Mouse (Mus musculus) lung, postnatal 0 days (tissue): ENCODE results near the gene Rnf157.

ENCODE experiments used
- CTCF ChIP-seq: IDR thresholded peaks from 2 replicates; pipeline ENCODE4 v1.5.1; 2016; ENCODE audit warnings: antibody characterized with exemption, mild to moderate bottlenecking
- EP300 ChIP-seq: IDR thresholded peaks from 2 replicates; pipeline ENCODE4 v1.6.1; 2016; ENCODE audit warnings: antibody characterized with exemption, mild to moderate bottlenecking, control low read depth

DNA sequence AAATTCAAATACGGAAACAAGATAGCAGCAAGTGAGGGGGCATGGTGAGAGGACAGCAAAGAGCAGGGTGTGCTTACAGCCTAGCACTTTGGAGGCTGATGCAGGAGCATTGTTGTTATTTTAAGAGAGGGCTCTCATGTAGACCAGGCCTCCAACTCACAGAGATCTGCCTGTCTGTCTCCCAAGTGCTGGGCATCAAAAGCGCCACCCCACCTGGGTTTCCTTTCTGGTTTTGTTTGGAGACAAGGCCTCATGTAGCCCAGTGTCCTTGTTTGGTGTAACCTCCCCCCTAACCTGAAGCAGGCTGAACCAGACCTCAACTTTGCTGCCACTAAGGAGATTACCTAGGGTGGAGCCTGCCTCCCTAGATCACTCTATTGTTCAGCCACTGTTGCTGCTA lies 9.7 kb upstream of the Rnf157 start:
- no peak for TF ChIP-seq CTCF
- no peak for TF ChIP-seq EP300
